Mouse (Mus musculus): Measurements from ENCODE around the gene Armc12. TPM values are rescaled to one million over a fixed set of nuclear protein-coding genes. Genes with fewer than 3 reads are reported as not detected.

The Armc12 gene
- total RNA-seq (2021): not detected
- long read RNA-seq, experiment 1: 0 reads
- long read RNA-seq, experiment 2: 0 reads

DNA sequence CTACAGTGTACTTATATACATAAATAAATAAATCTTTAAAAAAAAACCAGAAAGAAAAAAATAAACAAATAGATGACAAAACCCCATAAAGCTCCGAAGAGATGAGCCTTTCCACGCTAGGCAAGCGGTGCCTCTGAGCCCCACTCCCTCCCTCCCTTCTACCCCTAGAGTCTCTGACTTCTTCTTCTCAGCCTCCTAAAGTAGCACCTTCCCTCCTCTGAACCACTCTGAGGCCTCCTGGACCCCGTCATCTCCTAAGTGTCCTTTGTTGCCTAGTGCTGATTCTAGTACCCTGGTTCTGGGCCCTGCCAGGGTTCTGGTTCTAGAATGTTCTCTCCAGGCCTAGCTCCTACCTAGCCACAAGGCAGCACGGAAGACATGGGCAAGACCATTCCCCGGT lies at the start of gene Armc12:
Gene Armc12 (plus strand): TSS at position 301 of the 400 bp plus-strand sequence.
- DNase-seq (ENCODE audit: low spot score in 2 of 2): no peak

DNA sequence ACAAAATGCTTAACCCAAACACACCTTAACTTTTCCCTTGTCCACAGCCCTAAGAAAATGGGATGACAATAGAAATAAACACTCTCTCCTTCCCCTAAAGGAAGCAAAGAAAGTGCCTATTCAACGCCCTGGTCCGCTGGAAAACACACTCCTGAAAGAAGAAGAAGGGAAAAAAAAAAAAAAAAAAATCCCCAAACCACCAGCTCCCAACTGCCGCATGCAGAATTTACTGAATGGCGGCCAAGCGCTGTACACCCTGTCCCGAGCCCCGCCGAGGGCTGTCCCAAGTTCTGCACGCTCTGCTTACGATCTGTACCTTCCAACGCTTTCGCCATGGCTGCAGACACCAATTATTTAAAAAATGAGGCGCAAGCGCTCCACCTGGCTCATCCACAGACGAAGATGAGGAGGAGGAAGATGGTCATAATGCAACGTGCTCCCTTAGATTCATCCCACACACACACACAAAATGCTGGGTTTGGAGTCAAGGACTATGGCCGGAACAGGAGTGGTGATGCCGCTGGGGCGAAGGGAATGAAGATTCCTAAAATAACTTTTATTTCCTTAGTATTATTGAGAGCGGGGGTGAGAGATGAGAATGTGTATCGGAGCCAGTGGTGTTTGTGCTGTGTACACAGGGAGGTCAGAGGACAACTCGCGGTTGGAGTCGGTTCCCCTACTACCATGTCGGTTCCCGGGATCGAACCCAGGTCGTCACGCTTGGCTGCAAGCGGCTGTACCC lies 45.7 kb upstream of the Armc12 start:
- peak; percentile 25 to 43 for DNase-seq (ENCODE audit: low spot score in 2 of 2)

DNA sequence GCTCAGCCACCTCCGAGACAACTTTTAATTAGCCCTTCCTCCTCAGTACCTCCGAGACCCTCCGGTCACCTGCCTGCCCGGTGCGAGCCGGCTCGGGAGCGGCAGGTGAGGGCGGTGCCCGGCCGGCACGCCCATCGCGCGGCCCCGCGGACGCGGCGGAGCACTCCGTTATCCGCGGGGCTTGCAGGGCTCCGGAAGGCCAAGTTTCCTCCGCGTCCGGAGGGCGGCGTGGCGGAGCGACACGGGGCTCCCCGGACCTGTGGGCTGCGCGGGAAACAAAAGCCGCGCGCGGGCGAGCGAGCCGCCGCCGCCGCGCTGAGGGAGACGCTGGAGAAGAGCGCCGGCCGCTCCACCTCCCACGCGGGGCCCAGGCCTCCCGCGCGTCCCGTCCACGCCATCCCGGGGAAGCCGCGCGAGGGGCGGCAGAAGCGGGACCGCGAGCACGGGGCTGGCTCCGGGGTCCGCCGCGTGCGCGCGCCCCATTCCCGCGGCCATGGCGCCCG lies 45.1 kb upstream of the Armc12 start:
- DNase-seq (ENCODE audit: low spot score in 2 of 2): peak; percentile 19 to 47

DNA sequence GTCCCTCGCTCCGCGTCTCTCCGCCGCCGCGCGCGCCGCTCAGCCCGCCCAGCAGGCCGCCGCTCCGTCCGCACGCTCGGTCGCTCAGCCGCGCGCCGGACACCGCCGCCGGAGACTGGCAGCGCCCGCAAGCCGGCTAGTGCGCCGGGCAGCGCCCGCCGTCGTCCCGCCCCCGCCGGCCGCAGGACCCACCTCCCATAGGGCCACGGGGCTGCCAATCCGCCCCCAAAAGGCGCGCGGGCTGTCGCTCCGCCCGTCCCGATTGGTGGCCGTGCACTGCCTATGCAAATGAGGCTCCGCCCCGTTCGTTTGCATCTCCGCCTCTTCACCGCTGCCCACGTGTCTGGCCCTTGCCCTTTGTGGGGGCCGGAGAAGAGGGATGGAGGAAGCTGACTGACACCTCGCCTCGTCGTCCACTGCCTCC lies 44.6 kb upstream of the Armc12 start:
- DNase-seq (ENCODE audit: low spot score in 2 of 2): peak; percentile 96 to 97

DNA sequence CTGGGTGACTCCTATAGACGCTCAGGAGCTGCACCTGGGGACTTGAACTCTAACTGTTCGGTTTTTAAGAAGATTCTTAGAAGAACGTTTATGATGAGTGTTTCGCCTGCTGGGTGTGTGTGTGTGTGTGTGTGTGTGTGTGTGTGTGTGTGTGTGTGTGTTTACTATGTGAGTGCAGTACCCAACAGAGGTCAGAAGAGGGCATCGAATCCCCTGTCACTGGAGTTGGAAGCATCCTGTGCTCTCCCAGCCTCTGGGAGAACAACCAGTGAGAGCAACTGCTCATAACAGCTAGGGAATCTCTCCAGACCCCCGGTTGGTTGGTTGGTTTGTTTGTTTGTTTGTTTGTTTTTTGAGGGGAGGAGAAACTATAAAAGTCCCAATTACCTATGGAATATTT lies 43.9 kb upstream of the Armc12 start:
- no peak for DNase-seq (ENCODE audit: low spot score in 2 of 2)

DNA sequence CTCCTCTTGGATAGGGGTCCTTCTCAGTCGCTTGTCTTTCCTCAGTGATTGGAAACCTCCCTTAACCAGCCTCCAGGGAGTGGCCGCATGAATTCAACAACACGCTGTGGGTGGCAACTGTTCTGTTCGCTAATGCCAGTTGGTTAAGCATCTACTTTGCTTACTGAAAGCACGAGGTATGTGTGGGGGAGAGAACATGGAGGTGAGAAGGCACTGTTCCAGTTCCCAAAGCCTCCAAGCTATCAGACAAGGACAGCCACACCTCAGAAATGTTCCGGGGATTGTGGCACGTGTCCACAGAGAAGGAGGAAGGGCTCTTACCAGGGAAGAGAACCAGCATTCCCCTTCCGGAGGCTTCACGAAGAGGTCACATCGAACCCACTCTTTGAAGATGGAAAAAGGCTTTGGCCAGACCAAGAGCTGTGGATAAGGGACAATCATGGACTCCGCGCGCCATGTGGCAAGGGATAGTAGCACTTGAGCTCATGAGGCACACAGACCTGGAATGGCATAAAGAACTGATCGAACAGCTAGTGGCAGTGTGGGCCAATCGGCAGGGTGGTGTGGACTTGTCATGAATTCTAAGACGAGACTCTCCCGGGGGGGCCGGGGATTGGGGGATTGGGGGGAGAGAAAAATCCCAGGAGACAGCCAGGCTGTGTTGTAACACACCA lies 42.9 kb upstream of the Armc12 start:
- DNase-seq (ENCODE audit: low spot score in 2 of 2): no peak

DNA sequence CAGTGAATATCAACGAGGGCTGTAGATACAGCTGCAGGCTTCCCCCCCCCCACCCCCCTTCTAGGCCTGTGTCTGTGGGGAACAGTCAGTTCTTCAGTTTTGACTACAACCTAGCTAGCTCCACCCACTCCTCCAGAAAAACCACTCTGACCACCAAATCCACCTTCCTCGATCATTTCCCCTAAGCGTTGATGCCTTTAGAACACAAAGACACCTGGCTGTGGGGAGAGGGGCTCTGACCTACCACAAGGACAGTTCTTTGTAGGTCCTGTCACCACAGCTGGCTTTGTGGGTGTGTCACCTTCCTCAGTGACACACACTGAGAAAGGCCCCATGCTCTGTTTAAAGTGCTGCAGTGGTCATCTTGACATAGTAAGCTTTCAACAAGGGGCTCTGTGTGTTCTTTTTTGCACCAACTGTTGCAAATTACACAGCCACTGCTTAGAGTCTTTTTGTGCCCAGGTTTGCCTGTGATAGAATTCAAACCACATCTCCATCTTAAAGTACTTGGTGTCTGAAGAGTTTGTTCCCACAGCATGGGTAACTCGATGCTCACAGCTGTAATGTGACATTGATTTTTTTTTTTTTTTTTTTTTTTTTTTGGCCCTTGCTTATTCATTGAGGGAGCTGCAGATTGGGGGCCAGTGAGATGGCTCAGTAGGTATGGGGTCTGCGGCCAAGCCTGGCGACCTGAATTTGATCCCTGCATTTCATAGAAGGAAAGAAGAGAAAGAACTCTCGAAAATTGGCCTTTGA lies 42.2 kb upstream of the Armc12 start:
- no peak for DNase-seq (ENCODE audit: low spot score in 2 of 2)

DNA sequence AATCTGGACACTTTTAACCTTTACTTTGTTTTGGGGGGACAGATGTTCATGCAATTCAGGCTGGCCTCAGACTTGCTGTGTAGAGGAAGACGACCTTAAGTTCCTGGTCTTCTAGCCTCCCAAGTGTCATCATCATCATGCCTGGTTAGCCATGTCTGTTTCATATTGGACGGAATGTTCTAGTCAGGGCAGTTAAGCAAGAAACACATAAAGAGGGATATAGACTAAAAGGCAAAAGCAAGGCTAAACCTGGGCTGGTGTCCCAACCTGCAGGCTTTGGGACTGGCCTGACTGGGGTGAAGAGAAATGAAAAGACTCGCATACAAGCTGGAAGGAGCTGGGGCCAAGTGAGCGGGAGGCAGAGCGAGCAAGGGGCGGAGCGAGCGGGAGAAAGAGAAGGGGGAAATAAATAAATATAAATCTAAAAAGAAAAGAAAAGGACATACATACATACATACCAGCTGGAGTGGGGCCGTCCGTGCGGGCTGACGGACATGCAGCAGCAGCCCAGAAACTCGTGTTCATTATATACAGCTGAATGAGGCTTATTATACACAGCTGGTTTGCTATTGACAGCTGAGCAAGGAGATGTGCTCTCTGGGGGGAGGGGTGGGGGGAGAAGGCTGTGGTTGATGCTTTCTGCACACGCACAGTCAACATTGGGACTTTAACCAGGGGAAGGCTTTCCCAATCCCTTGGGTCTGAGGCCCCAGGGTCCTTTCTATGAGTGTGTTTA lies 39.4 kb upstream of the Armc12 start:
- DNase-seq (ENCODE audit: low spot score in 2 of 2): no peak

DNA sequence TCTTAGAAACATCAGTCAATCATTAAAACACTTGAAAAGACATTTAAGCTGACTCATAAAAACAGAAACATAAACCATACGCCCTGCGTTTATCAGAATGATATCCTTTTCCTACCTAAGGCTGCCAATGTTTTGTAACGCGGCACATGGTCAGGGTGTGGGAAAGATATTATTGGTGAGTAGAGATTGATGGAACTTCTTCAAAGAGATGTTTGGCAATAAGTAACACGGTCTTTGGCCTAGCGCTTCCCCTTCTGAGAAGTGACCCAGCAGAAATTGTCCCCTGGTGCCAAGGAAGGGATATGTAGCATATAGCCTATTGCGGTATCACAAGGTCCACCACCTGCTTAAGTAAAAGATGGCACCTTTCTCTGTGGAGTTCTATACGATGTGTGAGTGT lies 34.8 kb upstream of the Armc12 start:
- no peak for DNase-seq (ENCODE audit: low spot score in 2 of 2)

DNA sequence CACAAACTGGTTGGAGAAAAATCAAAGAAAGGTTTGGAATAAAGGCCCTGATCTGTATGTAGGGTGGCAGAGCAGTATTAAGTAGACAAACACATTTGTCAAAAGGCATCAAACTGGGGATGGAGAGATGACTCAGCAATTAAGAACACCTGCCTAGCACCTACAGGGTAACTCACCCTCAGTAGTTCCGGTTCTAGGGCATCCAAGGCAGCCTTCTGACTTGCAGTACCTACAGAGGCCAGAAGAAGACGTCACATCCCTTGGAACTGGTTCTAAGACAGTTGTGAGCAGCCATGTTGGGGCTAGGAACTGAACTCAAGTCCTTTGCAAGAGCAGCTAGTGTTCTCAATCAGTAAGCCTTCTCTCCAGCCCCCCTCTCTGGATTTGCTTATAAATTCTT lies 31.4 kb upstream of the Armc12 start:
- no peak for DNase-seq (ENCODE audit: low spot score in 2 of 2)

DNA sequence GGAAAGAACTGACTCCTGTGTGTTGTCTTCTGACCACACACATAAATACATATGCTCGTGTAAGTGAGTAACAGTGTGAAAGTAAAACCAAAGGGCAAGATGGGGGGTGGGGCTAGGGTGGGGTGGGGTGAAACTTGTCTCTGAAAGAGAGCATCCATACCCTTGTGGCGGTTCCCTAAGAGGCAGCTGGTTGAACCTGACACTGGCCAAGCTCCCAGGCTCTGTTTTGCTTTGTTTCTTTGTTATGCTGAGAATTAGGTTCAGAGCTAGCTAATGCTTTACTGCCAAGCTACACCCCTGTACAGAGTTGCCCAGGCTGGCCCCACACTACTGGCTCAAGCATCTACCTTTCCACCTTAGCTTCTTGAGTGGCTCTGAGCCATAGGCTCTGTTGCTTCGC lies 30.1 kb upstream of the Armc12 start:
- no peak for DNase-seq (ENCODE audit: low spot score in 2 of 2)

DNA sequence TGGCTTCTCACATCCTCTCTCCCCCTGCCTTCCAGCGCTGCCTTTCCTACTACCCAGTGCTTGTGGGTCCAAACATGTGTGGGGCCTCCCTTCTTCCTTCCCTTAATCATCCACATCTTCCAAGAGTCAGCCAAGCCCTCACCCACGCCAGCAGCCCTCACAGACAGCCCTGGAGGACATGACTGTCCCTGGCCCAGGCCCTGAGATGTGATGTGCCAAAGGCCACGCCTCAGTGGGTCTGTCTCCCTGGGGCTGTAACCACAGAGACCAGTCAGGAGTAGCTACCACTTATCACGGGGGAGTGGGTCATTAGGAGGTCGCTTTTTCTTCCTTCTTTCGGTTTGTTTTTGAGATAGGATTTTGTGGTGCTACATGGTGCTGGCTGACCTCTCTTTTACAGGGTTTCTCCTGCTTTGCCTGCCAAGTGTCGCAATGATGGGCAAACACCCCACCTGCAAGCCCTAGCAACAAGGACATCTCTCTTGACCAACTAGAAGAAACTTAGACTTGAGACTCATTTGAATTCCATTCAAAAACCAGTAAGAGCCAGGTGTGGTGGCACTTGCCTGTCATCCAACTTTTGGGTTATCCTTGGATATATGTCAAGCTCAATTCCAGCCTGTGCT lies 28.3 kb upstream of the Armc12 start:
- no peak for DNase-seq (ENCODE audit: low spot score in 2 of 2)

DNA sequence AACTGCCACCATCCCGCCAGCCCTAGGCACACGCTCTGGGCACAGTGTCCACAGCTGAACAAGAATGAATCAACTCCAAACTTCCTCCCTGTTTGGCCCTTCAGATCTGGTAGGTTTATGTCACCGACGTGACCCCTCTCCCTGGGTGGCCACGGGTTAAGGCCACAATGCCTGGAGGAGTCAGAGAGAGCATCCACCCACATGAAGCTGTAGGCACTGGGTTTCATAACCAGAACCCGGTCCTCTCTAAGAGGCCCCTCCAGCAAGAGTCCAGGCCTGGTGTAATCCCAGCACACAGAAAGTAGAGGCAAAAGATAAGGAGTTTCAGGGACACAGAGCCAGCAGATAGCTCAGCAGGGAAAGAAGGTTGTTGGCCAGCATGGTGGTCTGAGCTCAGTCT lies 26.4 kb upstream of the Armc12 start:
- no peak for DNase-seq (ENCODE audit: low spot score in 2 of 2)

DNA sequence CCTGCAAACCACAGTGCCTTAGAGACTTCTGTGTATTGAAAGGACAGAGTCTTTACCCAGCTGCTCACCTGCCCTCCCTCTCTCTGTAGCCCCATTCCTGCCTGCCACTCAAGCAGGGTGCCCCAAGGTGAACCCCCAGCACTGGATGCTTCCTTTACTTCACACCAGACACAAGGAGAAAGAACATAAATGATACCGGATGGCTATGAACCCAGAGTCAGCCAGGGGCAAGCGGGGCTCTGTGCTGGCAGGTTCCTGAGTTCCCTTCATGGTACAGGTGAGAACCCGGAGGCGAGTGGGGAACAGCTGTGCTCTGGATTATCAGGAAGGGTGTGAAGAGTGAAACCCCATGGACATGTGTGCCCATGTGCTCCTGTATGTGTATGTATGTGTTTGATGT lies 25.0 kb upstream of the Armc12 start:
- DNase-seq (ENCODE audit: low spot score in 2 of 2): no peak

DNA sequence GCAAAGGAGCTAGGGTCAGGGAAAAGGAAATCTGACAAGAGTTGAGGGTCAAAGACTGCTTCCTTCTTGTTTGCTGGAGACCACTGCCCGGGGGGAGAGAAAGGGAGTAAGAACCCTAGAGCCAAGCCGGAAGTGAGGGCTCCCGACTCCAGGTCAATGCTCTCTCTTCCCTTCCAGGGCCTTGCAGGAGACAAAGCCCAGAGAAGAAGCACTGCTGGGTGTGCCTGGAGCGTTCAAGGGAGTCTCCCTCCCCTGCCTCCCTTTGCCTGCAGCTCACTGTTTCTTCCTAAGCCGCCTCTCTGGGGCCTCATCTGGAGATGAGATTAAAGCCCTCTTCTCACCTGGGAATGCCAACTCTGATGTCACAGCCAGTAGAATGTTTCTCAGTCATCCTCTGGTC lies 23.7 kb upstream of the Armc12 start:
- no peak for DNase-seq (ENCODE audit: low spot score in 2 of 2)

DNA sequence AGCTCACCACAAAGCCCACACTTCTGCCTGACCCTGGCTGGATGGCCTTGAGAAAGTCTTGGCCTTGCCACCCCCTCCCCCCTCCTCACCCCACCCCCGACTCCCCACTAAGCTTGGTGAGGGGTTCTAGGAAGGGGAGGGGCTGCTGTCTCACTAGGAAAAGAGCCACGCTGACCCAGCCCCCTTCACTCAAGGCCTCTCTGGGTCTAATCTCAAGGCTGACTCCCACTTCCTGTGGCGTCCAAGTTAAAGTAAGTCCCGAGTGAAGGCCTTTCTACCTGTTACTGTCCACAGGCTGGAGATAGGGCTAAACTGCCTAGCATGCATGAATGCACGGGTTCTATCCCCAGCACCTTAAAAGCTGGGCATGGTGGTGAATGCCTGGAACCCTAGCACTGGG lies 23.1 kb upstream of the Armc12 start:
- DNase-seq (ENCODE audit: low spot score in 2 of 2): no peak

DNA sequence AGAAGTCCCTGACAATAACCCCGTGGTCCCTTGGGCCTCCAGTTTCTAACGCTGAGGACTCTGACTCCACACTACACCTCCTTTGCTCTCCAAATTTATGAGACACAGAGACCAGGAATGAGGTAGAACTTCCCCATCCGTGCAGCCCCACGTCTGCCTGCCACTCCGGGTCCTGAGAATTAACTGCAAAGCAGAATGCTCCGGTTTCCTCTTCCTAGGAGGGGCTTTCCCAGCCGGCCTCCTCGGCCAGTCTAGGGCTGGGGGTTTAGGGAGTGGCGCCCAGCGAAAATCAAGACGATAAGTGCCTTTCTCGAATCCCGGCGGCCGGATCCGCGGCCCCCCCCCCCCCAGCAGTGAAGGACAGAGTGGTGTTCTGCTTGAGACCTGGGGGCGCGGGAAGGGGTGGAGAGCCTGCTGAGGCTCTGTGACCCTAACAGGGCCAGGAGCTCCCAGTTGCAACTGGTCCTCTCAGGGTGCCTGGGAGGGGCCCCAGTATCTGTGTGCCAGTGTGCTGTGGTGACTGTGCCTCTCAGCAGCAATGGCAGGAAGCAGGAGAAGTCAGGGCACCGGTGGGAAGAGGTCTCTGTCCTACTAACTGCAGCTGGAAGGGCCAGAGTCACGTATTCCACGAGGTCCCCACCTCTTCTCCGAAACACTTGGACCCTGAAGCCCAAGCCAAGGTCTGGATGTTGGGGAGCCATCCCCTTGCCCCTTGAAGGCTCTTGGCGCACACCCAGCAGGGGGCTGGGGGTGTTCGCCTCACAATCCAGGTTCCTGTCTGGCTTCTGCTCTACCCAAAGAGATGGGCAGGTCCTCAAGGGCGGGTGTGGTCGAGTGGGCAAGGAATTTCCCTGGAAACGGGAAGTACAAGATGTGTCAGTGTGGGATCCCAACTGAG lies 19.9 kb upstream of the Armc12 start:
- DNase-seq (ENCODE audit: low spot score in 2 of 2): no peak

DNA sequence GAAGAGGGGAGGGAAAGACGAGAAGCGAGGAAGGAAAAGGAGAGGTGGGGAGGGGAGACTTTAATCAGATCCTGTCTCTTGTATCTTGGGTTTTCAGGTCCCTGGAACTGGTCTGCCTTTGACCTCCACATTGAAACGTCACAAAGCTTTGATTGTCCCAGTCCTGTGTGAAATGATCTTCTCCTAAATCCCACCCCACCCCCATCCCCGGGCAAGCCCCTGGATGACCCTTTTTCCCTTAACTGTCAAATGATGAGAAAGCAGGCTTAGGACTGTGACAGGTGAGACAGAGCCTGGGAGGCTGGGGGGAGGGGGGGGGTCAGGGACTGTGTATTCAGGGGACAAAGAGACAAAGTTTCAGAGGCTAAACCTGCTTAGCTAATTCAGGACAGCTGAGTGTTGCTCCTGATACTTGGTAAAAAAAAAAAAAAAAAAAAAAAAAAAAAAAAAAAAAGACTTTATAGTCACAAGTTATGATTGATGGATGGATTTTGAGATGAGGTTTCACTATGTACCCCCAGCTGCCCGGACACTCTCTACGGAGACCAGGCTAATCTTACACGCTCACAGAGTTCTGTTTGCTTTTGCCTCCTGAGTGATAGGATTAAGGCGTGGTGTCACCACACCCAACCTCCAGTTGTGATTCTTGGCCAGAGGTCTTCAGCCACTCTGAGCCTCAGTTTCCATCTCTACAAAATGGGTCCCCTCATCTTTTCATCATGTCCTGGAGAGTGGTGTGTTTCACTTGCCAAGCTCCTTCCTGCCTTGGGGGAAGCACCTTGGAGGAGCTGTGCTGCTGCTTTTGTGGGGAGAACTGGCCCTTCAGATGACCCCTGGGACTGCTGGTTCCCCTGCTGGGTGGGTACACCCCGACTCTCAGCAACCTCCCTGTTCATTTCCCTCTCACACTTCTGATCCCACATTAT lies 18.7 kb upstream of the Armc12 start:
- no peak for DNase-seq (ENCODE audit: low spot score in 2 of 2)

DNA sequence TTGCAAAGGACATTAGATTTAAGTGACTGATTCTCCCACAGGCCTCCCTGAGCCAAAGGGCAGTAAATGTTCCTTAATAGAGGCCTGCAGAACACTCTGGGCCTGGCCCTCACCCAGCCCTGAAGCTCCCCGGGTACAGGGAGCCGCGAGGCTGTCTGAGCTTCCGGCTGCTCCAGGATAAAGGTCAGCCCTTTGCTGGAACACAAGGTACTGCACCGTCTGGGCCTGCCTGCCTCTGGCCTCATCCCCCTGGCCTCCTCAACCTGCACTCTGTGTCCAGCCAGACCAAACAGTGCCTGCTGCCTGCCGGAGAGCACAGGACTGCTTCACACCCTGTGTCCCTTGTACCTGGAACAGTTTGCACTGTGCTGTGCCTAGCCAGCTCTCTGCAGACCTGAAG lies 17.9 kb upstream of the Armc12 start:
- DNase-seq (ENCODE audit: low spot score in 2 of 2): no peak
